Mouse (Mus musculus) neural tube, embryonic 11.5 days (tissue): ENCODE measurements around the gene Cyp27a1. TPM values are rescaled to one million over a fixed set of nuclear protein-coding genes. Genes with fewer than 3 reads are reported as not detected.

Source experiments
- ATAC-seq: fragments of 200-750 bp; cut with Nextera tagmentation; 2 replicates; pipeline ENCODE4 v1.8.0; 2017; ENCODE audit warnings: moderate number of reproducible peaks, mild to moderate bottlenecking, moderate TSS enrichment, moderate library complexity; ENCODE audit not compliant: insufficient read depth, low FRiP score, low TSS enrichment
- DNase-seq: peaks from one replicate; pipeline ENCODE4 v3.0.0-alpha.2; 2015; ENCODE audit warnings: low spot score
- H3K27ac ChIP-seq: fragments of 300-500 bp; sonication (generic); 2 replicates; pipeline ENCODE4 v1.5.1; 2014; ENCODE audit warnings: low read depth, mild to moderate bottlenecking, low read length
- H3K27me3 ChIP-seq: fragments of 300-500 bp; sonication (generic); 2 replicates; pipeline ENCODE4 v1.6.1; 2014; ENCODE audit warnings: mild to moderate bottlenecking, low read length, mixed read lengths; ENCODE audit not compliant: control insufficient read depth, insufficient read depth
- H3K36me3 ChIP-seq: fragments of 300-500 bp; sonication (generic); 2 replicates; pipeline ENCODE4 v1.6.1; 2014; ENCODE audit warnings: mild to moderate bottlenecking, low read length, moderate library complexity, mixed read lengths; ENCODE audit not compliant: control insufficient read depth, insufficient read depth
- H3K4me1 ChIP-seq: fragments of 300-500 bp; sonication (generic); 2 replicates; pipeline ENCODE4 v1.6.1; 2014; ENCODE audit warnings: low read length, mixed read lengths; ENCODE audit not compliant: control insufficient read depth, insufficient read depth
- H3K4me2 ChIP-seq: fragments of 300-500 bp; sonication (generic); 2 replicates; pipeline ENCODE4 v1.6.1; 2014; ENCODE audit warnings: low read depth, mild to moderate bottlenecking, moderate library complexity
- H3K4me3 ChIP-seq: fragments of 300-500 bp; sonication (generic); 2 replicates; pipeline ENCODE4 v1.5.1; 2014; ENCODE audit warnings: low read depth, low read length
- H3K9ac ChIP-seq: fragments of 300-500 bp; sonication (generic); 2 replicates; pipeline ENCODE4 v1.6.1; 2014; ENCODE audit warnings: mild to moderate bottlenecking, low read length
- H3K9me3 ChIP-seq: fragments of 300-500 bp; sonication (generic); 2 replicates; pipeline ENCODE4 v1.6.1; 2016; ENCODE audit warnings: low read length; ENCODE audit not compliant: control insufficient read depth
- WGBS: fragments of 180-500 bp; shearing (Covaris S2); extraction: QIAGEN DNeasy Blood & Tissue Kit; methylation state at CpG from one replicate; pipeline ENCODE4 v1.1.7; 2014; 5-methylcytosine and 5-hydroxymethylcytosine counted together
- polyA plus RNA-seq: library from polyadenylated mRNA; unstranded; fragments of >200 nt; fragmentation: Nextera tagmentation; extraction: Ambion mirVana; gene quantifications from 2 replicates; pipeline ENCODE4 v1.2.1, GENCODE M21; 2014

Cyp27a1 gene
- polyA plus RNA-seq, 1 experiment from 2014 or later = 6.2 TPM

- Histone ChIP-seq H3K36me3 (no peaks in the 10 kb centered on the region), H3K27me3 (no peaks in the 10 kb centered on the region), H3K9me3 (no peaks in the 10 kb centered on the region), H3K9ac (peak overlapping the region; percentile 61), H3K4me2 (peak overlapping the region; percentile 98), H3K4me1 (no peaks in the 10 kb centered on the region), H3K4me3 (peak overlapping the region; percentile 44), H3K27ac (no peak overlapping the region)
- DNase-seq (no peak), ATAC-seq (no peak)
- WGBS = 24% methylated on average over 12 of the region's 12 CpGs
These were observed 721 bp downstream of the Cyp27a1 start for GRCm38 (mm10) chr1:74713859-74714730.

GRCm38 (mm10) chr1:74714967-74715366 is 1.6 kb downstream of the Cyp27a1 start:
- H3K4me2 ChIP-seq = no peak overlapping the region
- no peak overlapping the region for H3K27ac ChIP-seq
- H3K4me3 ChIP-seq = no peak overlapping the region
- no peak for DNase-seq
- H3K27me3 ChIP-seq = no peaks in the 10 kb centered on the region
- no peak for ATAC-seq
- H3K4me1 ChIP-seq = no peaks in the 10 kb centered on the region
- H3K9me3 ChIP-seq = no peaks in the 10 kb centered on the region
- H3K9ac ChIP-seq = no peak overlapping the region
- WGBS = 60% methylated on average over 2 of the region's 2 CpGs
- H3K36me3 ChIP-seq = no peaks in the 10 kb centered on the region

- WGBS = 62% methylated on average over 5 of the region's 5 CpGs
- no peak for ATAC-seq
- peak; percentile 25 for DNase-seq
These were observed 2.1 kb downstream of the Cyp27a1 start for GRCm38 (mm10) chr1:74715468-74715867.

GRCm38 (mm10) chr1:74715886-74716285 is 2.5 kb downstream of the Cyp27a1 start:
- no peak overlapping the region for H3K4me2 ChIP-seq
- no peaks in the 10 kb centered on the region for H3K36me3 ChIP-seq
- H3K27ac ChIP-seq = no peak overlapping the region
- no peak overlapping the region for H3K4me3 ChIP-seq
- H3K4me1 ChIP-seq = no peaks in the 10 kb centered on the region
- 88% methylated on average over 6 of the region's 6 CpGs for WGBS
- no peaks in the 10 kb centered on the region for H3K27me3 ChIP-seq
- ATAC-seq (no peak), DNase-seq (no peak)
- no peak overlapping the region for H3K9ac ChIP-seq
- no peaks in the 10 kb centered on the region for H3K9me3 ChIP-seq

More at GRCm38 (mm10) chr1:74715468-74715867, 2.1 kb downstream of the Cyp27a1 start:
- Histone ChIP-seq H3K27ac (no peak overlapping the region), H3K4me2 (no peak overlapping the region), H3K27me3 (no peaks in the 10 kb centered on the region), H3K9ac (no peak overlapping the region), H3K4me1 (no peaks in the 10 kb centered on the region), H3K9me3 (no peaks in the 10 kb centered on the region), H3K4me3 (no peak overlapping the region), H3K36me3 (no peaks in the 10 kb centered on the region)

GRCm38 (mm10) chr1:74718113-74718512 is 4.7 kb downstream of the Cyp27a1 start:
- Histone ChIP-seq H3K27ac (no peak overlapping the region), H3K4me3 (no peak overlapping the region), H3K9me3 (no peaks in the 10 kb centered on the region), H3K36me3 (no peaks in the 10 kb centered on the region), H3K27me3 (no peaks in the 10 kb centered on the region), H3K9ac (no peak overlapping the region), H3K4me1 (no peaks in the 10 kb centered on the region), H3K4me2 (no peak overlapping the region)
- no peak for DNase-seq
- no peak for ATAC-seq
- 87% methylated on average over 8 of the region's 8 CpGs for WGBS

GRCm38 (mm10) chr1:74719281-74719680 is 5.9 kb downstream of the Cyp27a1 start:
- DNase-seq (no peak), ATAC-seq (no peak)
- Histone ChIP-seq H3K9me3 (no peaks in the 10 kb centered on the region), H3K27ac (no peak overlapping the region), H3K36me3 (no peaks in the 10 kb centered on the region), H3K4me1 (no peaks in the 10 kb centered on the region), H3K9ac (no peak overlapping the region), H3K4me2 (no peak overlapping the region), H3K27me3 (no peaks in the 10 kb centered on the region), H3K4me3 (no peak overlapping the region)
- WGBS = 83% methylated on average over 3 of the region's 3 CpGs

- Histone ChIP-seq H3K9me3 (no peaks in the 10 kb centered on the region), H3K27ac (no peak overlapping the region), H3K36me3 (no peaks in the 10 kb centered on the region), H3K4me2 (no peak overlapping the region), H3K27me3 (no peaks in the 10 kb centered on the region), H3K4me1 (no peaks in the 10 kb centered on the region), H3K4me3 (no peak overlapping the region), H3K9ac (no peak overlapping the region)
- ATAC-seq (no peak), DNase-seq (no peak)
- 82% methylated on average over 6 of the region's 6 CpGs for WGBS
These were observed 8.3 kb downstream of the Cyp27a1 start for GRCm38 (mm10) chr1:74721657-74722056.

GRCm38 (mm10) chr1:74723748-74724147 is 10.4 kb downstream of the Cyp27a1 start:
- ATAC-seq = no peak
- Histone ChIP-seq H3K27ac (no peak overlapping the region), H3K9me3 (no peaks in the 10 kb centered on the region), H3K27me3 (no peaks in the 10 kb centered on the region), H3K9ac (no peak overlapping the region), H3K36me3 (no peaks in the 10 kb centered on the region), H3K4me3 (no peak overlapping the region), H3K4me1 (no peaks in the 10 kb centered on the region), H3K4me2 (no peak overlapping the region)
- WGBS = 77% methylated on average over 2 of the region's 2 CpGs
- no peak for DNase-seq

GRCm38 (mm10) chr1:74726114-74726513 is 12.7 kb downstream of the Cyp27a1 start:
- WGBS = 86% methylated on average over 5 of the region's 5 CpGs
- DNase-seq (no peak), ATAC-seq (no peak)
- Histone ChIP-seq H3K27me3 (no peaks in the 10 kb centered on the region), H3K27ac (no peak overlapping the region), H3K4me3 (no peak overlapping the region), H3K36me3 (no peaks in the 10 kb centered on the region), H3K4me2 (no peak overlapping the region), H3K9ac (no peak overlapping the region), H3K4me1 (no peaks in the 10 kb centered on the region), H3K9me3 (no peaks in the 10 kb centered on the region)
